Mouse (Mus musculus): ENCODE measurements around the gene Picalm.

DNA sequence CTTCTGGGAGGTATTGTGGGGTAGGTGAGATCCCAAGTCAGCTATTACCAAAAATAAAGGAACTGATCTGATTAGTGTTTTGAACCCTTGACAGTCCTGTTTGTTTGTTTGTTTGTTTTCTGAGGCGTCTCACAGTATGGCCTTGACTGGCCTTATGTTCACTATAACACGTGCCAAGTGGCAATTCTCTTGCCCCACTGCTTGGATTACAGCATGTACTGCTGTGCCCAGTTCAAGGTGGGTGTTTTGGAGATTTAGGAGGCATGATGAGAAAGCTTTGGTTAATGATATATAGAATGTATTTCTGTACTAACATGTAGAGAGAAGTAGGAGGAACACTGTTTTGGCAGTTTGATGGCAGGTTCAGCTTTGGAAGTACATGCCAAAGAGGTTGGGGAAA, 28.0 kb downstream of the Picalm start:
- TF ChIP-seq ZNF384 (IDR thresholded peaks at IDR 0.05; ENCODE audit: low read depth, low read length) = no peak
- no peak for TF ChIP-seq HCFC1 (IDR thresholded peaks at IDR 0.05; ENCODE audit: borderline replicate concordance, insufficient read depth, low read length)
- TF ChIP-seq MAFK (IDR thresholded peaks at IDR 0.05; ENCODE audit: insufficient read depth, low read depth, low read length) = no peak
- no peak for TF ChIP-seq ZC3H11A (IDR thresholded peaks at IDR 0.05; ENCODE audit: borderline replicate concordance, low read depth, low read length)
